ENCODE assay signal across 12 mouse cellular contexts in the genomic region with DNA sequence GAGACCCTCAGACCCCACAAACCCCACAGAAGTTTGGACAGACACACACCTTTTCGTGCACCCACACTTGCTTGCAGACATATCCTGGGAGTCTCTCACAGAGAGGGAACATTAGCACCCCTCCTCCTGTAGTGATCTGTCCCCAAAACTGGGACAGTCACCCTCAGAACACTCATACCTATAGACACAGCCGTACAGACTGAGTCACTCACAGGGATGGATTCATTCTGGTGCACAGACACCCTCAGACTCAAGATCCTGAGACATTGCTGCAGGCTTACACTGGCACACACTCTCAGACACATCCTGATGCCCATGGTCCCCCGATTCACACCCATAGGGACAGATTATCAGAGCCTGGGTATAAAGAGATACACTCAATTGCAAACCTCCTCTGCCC. TPM values are rescaled to one million over a fixed set of nuclear protein-coding genes. Genes with fewer than 3 reads are reported as not detected.
DNase-seq lines count a peak whose midpoint lies in the region; ATAC-seq lines count a peak whose summit lies in the region.
"Had no signal": no experiment of that assay in that cellular context is flagged by ENCODE, and none has a peak within 500 bp of the region (broad histone marks: within the 10 kb centered on the region; RNA-seq: fewer than 3 reads in every experiment).

No protein-coding gene starts in this region.

- peaks cover 84% of the 10 kb centered on the region for H3K27me3 ChIP-seq in midbrain, embryonic 10.5 days (ENCODE audit: low read depth, poor library complexity, severe bottlenecking)
- H3K27me3 ChIP-seq in midbrain, embryonic 11.5 days (ENCODE audit: control insufficient read depth, insufficient read depth, low read length): peaks cover 43% of the 10 kb centered on the region
- H3K27me3 ChIP-seq in limb, embryonic 13.5 days: peaks cover 94% of the 10 kb centered on the region
- peaks cover 64% of the 10 kb centered on the region for H3K27me3 ChIP-seq in liver, embryonic 11.5 days (replicated peaks; ENCODE audit: control insufficient read depth, insufficient read depth, low read length)

- WGBS in midbrain, embryonic 10.5 days: 78% methylated on average over 3 of the region's 3 CpGs
- WGBS in midbrain, embryonic 11.5 days: 62% methylated on average over 3 of the region's 3 CpGs
- 73% methylated on average over 3 of the region's 3 CpGs for WGBS in limb, embryonic 13.5 days
- WGBS in liver, embryonic 11.5 days: 69% methylated on average over 3 of the region's 3 CpGs

- H3K4me1 ChIP-seq in midbrain, embryonic 10.5 days: peaks cover 23% of the 10 kb centered on the region
- H3K4me1 ChIP-seq in midbrain, embryonic 11.5 days (ENCODE audit: control insufficient read depth, insufficient read depth, low read length): peaks cover 9% of the 10 kb centered on the region
- H3K4me1 ChIP-seq in limb, embryonic 13.5 days: peaks cover 6% of the 10 kb centered on the region
- no peaks in the 10 kb centered on the region for H3K4me1 ChIP-seq in liver, embryonic 11.5 days (replicated peaks; ENCODE audit: control insufficient read depth, insufficient read depth, low read length)
- H3K4me1 ChIP-seq: liver, embryonic 15.5 days had no signal

- H3K36me3 ChIP-seq in midbrain, embryonic 10.5 days: no peaks in the 10 kb centered on the region
- H3K36me3 ChIP-seq in midbrain, embryonic 11.5 days (ENCODE audit: control insufficient read depth, insufficient read depth, low read length): no peaks in the 10 kb centered on the region
- H3K36me3 ChIP-seq in limb, embryonic 13.5 days: no peaks in the 10 kb centered on the region
- H3K36me3 ChIP-seq in liver, embryonic 11.5 days (ENCODE audit: control insufficient read depth, insufficient read depth, low read length): no peaks in the 10 kb centered on the region
- H3K36me3 ChIP-seq: liver, embryonic 15.5 days had no signal

- no peak overlapping the region for H3K9ac ChIP-seq in midbrain, embryonic 11.5 days (ENCODE audit: low read length)
- no peak overlapping the region for H3K9ac ChIP-seq in limb, embryonic 13.5 days
- H3K9ac ChIP-seq in liver, embryonic 11.5 days (ENCODE audit: low read depth, low read length): no peak overlapping the region
- H3K9ac ChIP-seq: liver, embryonic 15.5 days had no signal

- no peak overlapping the region for H3K27ac ChIP-seq in midbrain, embryonic 10.5 days (replicated peaks)
- H3K27ac ChIP-seq in midbrain, embryonic 11.5 days (ENCODE audit: low read depth, low read length): no peak overlapping the region
- no peak overlapping the region for H3K27ac ChIP-seq in limb, embryonic 13.5 days
- no peak overlapping the region for H3K27ac ChIP-seq in liver, embryonic 11.5 days (ENCODE audit: low read depth, low read length)
- H3K27ac ChIP-seq: liver, embryonic 15.5 days; macrophage had no signal

- no peaks in the 10 kb centered on the region; the same call in 1 of the 2 replicates for H3K9me3 ChIP-seq in midbrain, embryonic 10.5 days (replicated peaks)
- no peaks in the 10 kb centered on the region for H3K9me3 ChIP-seq in midbrain, embryonic 11.5 days (ENCODE audit: control insufficient read depth, low read length)
- H3K9me3 ChIP-seq in limb, embryonic 13.5 days: no peaks in the 10 kb centered on the region
- H3K9me3 ChIP-seq in liver, embryonic 11.5 days (ENCODE audit: control insufficient read depth, low read length): no peaks in the 10 kb centered on the region
- H3K9me3 ChIP-seq: liver, embryonic 15.5 days had no signal

- 0 out of 2 replicates have a peak overlapping the region, but pooled peaks have one; percentile 75 for H3K4me3 ChIP-seq in midbrain, embryonic 10.5 days
- H3K4me3 ChIP-seq in midbrain, embryonic 11.5 days (ENCODE audit: low read depth, low read length): no peak overlapping the region
- H3K4me3 ChIP-seq in limb, embryonic 13.5 days: peak overlapping the region; percentile 59; the same call in 1 of the 2 replicates
- no peak overlapping the region for H3K4me3 ChIP-seq in liver, embryonic 11.5 days (ENCODE audit: low read depth, low read length)

- no peak for DNase-seq in frontal cortex, postnatal 25 days (ENCODE audit: low spot score in 2 of 2)
- no peak for DNase-seq in midbrain, embryonic 10.5 days (ENCODE audit: low spot score)
- no peak for DNase-seq in midbrain, embryonic 11.5 days (ENCODE audit: low spot score, missing footprints)
- DNase-seq in ovary, adult 18-20 months (ENCODE audit: low spot score): no peak
- no peak for DNase-seq in urinary bladder, postnatal 14 days (ENCODE audit: low spot score)
- no peak for DNase-seq in liver, embryonic 11.5 days (ENCODE audit: low spot score)
- DNase-seq: B cell, adult 2 months; thymus, adult 18-20 months had no signal

- ATAC-seq in frontal cortex, adult (ENCODE audit: low TSS enrichment): peak; percentile 51; the same call in 1 of the 2 replicates
- no peak for ATAC-seq in midbrain, embryonic 11.5 days (ENCODE audit: low FRiP score)
- ATAC-seq in limb, embryonic 13.5 days (ENCODE audit: low FRiP score, low read depth): no peak
- no peak for ATAC-seq in liver, embryonic 11.5 days (replicated peaks; ENCODE audit: low FRiP score)

- H3K4me2 ChIP-seq in midbrain, embryonic 11.5 days: no peak overlapping the region
- no peak overlapping the region for H3K4me2 ChIP-seq in limb, embryonic 13.5 days (replicated peaks)
- no peak overlapping the region for H3K4me2 ChIP-seq in liver, embryonic 11.5 days

RNA-seq across cellular contexts. Expression of a gene that starts 1.1 kb away (rescaled TPM):
- 0.98 and 2.1 TPM in 2 replicates for polyA plus RNA-seq in midbrain, embryonic 10.5 days (2016; fragmentation: Nextera tagmentation; extraction: Ambion mirVana)
- polyA plus RNA-seq in midbrain, embryonic 11.5 days (2014; fragmentation: Nextera tagmentation; extraction: Ambion mirVana): 0.62 and 1.1 TPM in 2 replicates
- 0.25 and 0.29 TPM in 2 replicates for polyA plus RNA-seq in limb, embryonic 13.5 days (2015; fragmentation: Nextera tagmentation; extraction: Ambion mirVana)
- 0.08 and 0.11 TPM in 2 replicates for polyA plus RNA-seq in liver, embryonic 11.5 days (2014; fragmentation: Nextera tagmentation; extraction: Ambion mirVana)
- polyA plus RNA-seq: macrophage had no signal

Comparison
In these comparisons a context has a peak if more than half of its experiments do, and no peak if none do; other contexts are left out.
1. H3K4me3 ChIP-seq: peak in midbrain, embryonic 10.5 days (single experiment) and limb, embryonic 13.5 days (single experiment); none in midbrain, embryonic 11.5 days (single experiment) and liver, embryonic 11.5 days (single experiment).